Mouse (Mus musculus): Measurements from ENCODE around the gene Caln1. TPM values are rescaled to one million over a fixed set of nuclear protein-coding genes. Genes with fewer than 3 reads are reported as not detected.
A peak's percentile ranks its signal among the peaks of the same experiment; 100 is the strongest.

Caln1 gene
- polyA plus RNA-seq, 1 experiment from 2014 or later = 49.3 TPM

DNA sequence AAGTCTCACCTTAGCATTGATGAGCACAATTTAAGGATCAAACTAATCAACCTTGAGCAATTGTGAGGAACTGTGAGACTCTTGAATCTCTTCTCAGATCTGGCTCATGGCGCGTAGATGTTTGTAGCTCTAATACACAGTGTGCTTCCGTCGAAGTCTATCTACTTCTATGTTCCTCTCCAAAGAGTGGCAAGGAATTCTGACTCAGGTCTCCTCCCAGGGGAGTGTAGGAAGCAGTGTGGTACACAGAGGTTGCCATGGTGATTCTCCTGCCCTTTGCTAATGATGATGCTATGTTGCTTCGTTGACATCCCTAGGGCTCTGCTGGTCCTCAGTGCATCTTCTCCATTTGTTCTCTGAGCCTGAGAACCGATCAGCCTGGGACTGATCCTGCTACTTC, 403.2 kb downstream of the Caln1 start:
- H3K36me3 ChIP-seq (ENCODE audit: control insufficient read depth, insufficient read depth, low read length) = no peaks in the 10 kb centered on the region
- no peak overlapping the region for H3K4me3 ChIP-seq (ENCODE audit: low read length)
- H3K27ac ChIP-seq (ENCODE audit: low read depth, low read length) = no peak overlapping the region
- 0 out of 2 replicates have a peak, but pooled peaks cover under 1% of the 10 kb centered on the region for H3K9me3 ChIP-seq (ENCODE audit: control insufficient read depth, low read length)
- no peak overlapping the region for H3K4me2 ChIP-seq (ENCODE audit: low read length)
- H3K27me3 ChIP-seq (replicated peaks; ENCODE audit: control insufficient read depth, insufficient read depth, low read length) = no peaks in the 10 kb centered on the region
- no peak for ATAC-seq
- H3K9ac ChIP-seq (ENCODE audit: low read depth, low read length) = no peak overlapping the region
- H3K4me1 ChIP-seq (ENCODE audit: control insufficient read depth, insufficient read depth, low read depth, low read length) = no peaks in the 10 kb centered on the region
- 79% methylated on average over 6 of the region's 6 CpGs for WGBS

GRCm38 (mm10) chr5:130774946-130775345, 405.7 kb downstream of the Caln1 start:
- ATAC-seq = no peak
- Histone ChIP-seq H3K36me3 (ENCODE audit: control insufficient read depth, insufficient read depth, low read length) (no peaks in the 10 kb centered on the region), H3K4me2 (ENCODE audit: low read length) (no peak overlapping the region), H3K9me3 (ENCODE audit: control insufficient read depth, low read length) (no peaks in the 10 kb centered on the region), H3K27me3 (replicated peaks; ENCODE audit: control insufficient read depth, insufficient read depth, low read length) (no peaks in the 10 kb centered on the region), H3K27ac (ENCODE audit: low read depth, low read length) (no peak overlapping the region), H3K4me3 (ENCODE audit: low read length) (no peak overlapping the region), H3K9ac (ENCODE audit: low read depth, low read length) (no peak overlapping the region), H3K4me1 (ENCODE audit: control insufficient read depth, insufficient read depth, low read depth, low read length) (no peaks in the 10 kb centered on the region)
- 89% methylated on average over 3 of the region's 3 CpGs for WGBS

- H3K4me3 ChIP-seq (ENCODE audit: low read length) = no peak overlapping the region
- no peak overlapping the region for H3K4me2 ChIP-seq (ENCODE audit: low read length)
- no peaks in the 10 kb centered on the region for H3K9me3 ChIP-seq (ENCODE audit: control insufficient read depth, low read length)
- H3K9ac ChIP-seq (ENCODE audit: low read depth, low read length) = no peak overlapping the region
- H3K27me3 ChIP-seq (replicated peaks; ENCODE audit: control insufficient read depth, insufficient read depth, low read length) = no peaks in the 10 kb centered on the region
- no peak overlapping the region for H3K27ac ChIP-seq (ENCODE audit: low read depth, low read length)
- WGBS = 59% methylated on average over 3 of the region's 3 CpGs
- no peaks in the 10 kb centered on the region; the same call in 1 of the 2 replicates for H3K4me1 ChIP-seq (ENCODE audit: control insufficient read depth, insufficient read depth, low read depth, low read length)
- no peak for ATAC-seq
- no peaks in the 10 kb centered on the region for H3K36me3 ChIP-seq (ENCODE audit: control insufficient read depth, insufficient read depth, low read length)
These were observed 423.6 kb downstream of the Caln1 start for GRCm38 (mm10) chr5:130792755-130793452.

- Histone ChIP-seq H3K36me3 (ENCODE audit: control insufficient read depth, insufficient read depth, low read length) (no peaks in the 10 kb centered on the region), H3K9me3 (ENCODE audit: control insufficient read depth, low read length) (no peaks in the 10 kb centered on the region), H3K4me2 (ENCODE audit: low read length) (no peak overlapping the region), H3K4me1 (ENCODE audit: control insufficient read depth, insufficient read depth, low read depth, low read length) (no peaks in the 10 kb centered on the region; the same call in 1 of the 2 replicates), H3K9ac (ENCODE audit: low read depth, low read length) (no peak overlapping the region), H3K4me3 (ENCODE audit: low read length) (no peak overlapping the region), H3K27ac (ENCODE audit: low read depth, low read length) (no peak overlapping the region), H3K27me3 (replicated peaks; ENCODE audit: control insufficient read depth, insufficient read depth, low read length) (no peaks in the 10 kb centered on the region)
- WGBS = 87% methylated on average over 5 of the region's 5 CpGs
- no peak for ATAC-seq
These were observed 428.5 kb downstream of the Caln1 start for GRCm38 (mm10) chr5:130797713-130798112.

- H3K36me3 ChIP-seq (ENCODE audit: control insufficient read depth, insufficient read depth, low read length) = no peaks in the 10 kb centered on the region
- H3K27ac ChIP-seq (ENCODE audit: low read depth, low read length) = no peak overlapping the region
- no peaks in the 10 kb centered on the region for H3K4me1 ChIP-seq (ENCODE audit: control insufficient read depth, insufficient read depth, low read depth, low read length)
- ATAC-seq = no peak
- no peak overlapping the region for H3K4me3 ChIP-seq (ENCODE audit: low read length)
- no peaks in the 10 kb centered on the region for H3K9me3 ChIP-seq (ENCODE audit: control insufficient read depth, low read length)
- 19% methylated on average over 6 of the region's 6 CpGs for WGBS
- no peak overlapping the region for H3K9ac ChIP-seq (ENCODE audit: low read depth, low read length)
- H3K27me3 ChIP-seq (replicated peaks; ENCODE audit: control insufficient read depth, insufficient read depth, low read length) = no peaks in the 10 kb centered on the region
- no peak overlapping the region for H3K4me2 ChIP-seq (ENCODE audit: low read length)
These were observed 441.1 kb downstream of the Caln1 start for GRCm38 (mm10) chr5:130810314-130810713.

DNA sequence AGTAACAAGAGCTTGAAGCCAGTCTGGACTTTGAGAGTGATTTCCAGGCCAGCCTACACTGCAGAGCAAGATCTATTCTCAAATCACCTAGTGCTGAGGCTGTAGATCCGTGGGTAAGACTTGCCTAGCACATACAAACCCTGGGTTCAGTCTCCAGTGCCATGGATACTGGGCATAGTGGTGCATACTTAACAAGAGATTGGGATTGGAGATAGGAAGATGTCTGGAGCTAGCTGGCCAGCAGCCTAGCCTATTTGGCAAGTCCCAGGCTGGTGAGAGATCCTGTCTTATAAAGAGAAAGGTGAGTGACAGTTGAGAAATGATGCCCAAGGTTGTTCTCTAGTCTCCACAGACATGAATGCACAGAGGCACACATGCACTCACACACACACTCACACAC, 441.6 kb downstream of the Caln1 start:
- Histone ChIP-seq H3K27me3 (replicated peaks; ENCODE audit: control insufficient read depth, insufficient read depth, low read length) (no peaks in the 10 kb centered on the region), H3K4me2 (ENCODE audit: low read length) (no peak overlapping the region), H3K4me1 (ENCODE audit: control insufficient read depth, insufficient read depth, low read depth, low read length) (no peaks in the 10 kb centered on the region), H3K9ac (ENCODE audit: low read depth, low read length) (no peak overlapping the region), H3K9me3 (ENCODE audit: control insufficient read depth, low read length) (no peaks in the 10 kb centered on the region), H3K27ac (ENCODE audit: low read depth, low read length) (no peak overlapping the region), H3K36me3 (ENCODE audit: control insufficient read depth, insufficient read depth, low read length) (no peaks in the 10 kb centered on the region), H3K4me3 (ENCODE audit: low read length) (no peak overlapping the region)
- peak; percentile 50; the same call in 1 of the 2 replicates for ATAC-seq
- WGBS = 38% methylated on average over 1 of the region's 1 CpGs

GRCm38 (mm10) chr5:130811266-130811665, 442.0 kb downstream of the Caln1 start:
- WGBS = 27% methylated on average over 3 of the region's 3 CpGs
- no peak overlapping the region for H3K27ac ChIP-seq (ENCODE audit: low read depth, low read length)
- no peaks in the 10 kb centered on the region for H3K9me3 ChIP-seq (ENCODE audit: control insufficient read depth, low read length)
- H3K4me3 ChIP-seq (ENCODE audit: low read length) = no peak overlapping the region
- no peaks in the 10 kb centered on the region for H3K4me1 ChIP-seq (ENCODE audit: control insufficient read depth, insufficient read depth, low read depth, low read length)
- no peak overlapping the region for H3K9ac ChIP-seq (ENCODE audit: low read depth, low read length)
- peak; percentile 74 for ATAC-seq
- H3K27me3 ChIP-seq (replicated peaks; ENCODE audit: control insufficient read depth, insufficient read depth, low read length) = no peaks in the 10 kb centered on the region
- no peaks in the 10 kb centered on the region for H3K36me3 ChIP-seq (ENCODE audit: control insufficient read depth, insufficient read depth, low read length)
- H3K4me2 ChIP-seq (ENCODE audit: low read length) = no peak overlapping the region

GRCm38 (mm10) chr5:130811966-130812365, 442.7 kb downstream of the Caln1 start:
- H3K27ac ChIP-seq (ENCODE audit: low read depth, low read length) = no peak overlapping the region
- no peak overlapping the region for H3K9ac ChIP-seq (ENCODE audit: low read depth, low read length)
- H3K9me3 ChIP-seq (ENCODE audit: control insufficient read depth, low read length) = no peaks in the 10 kb centered on the region
- no peaks in the 10 kb centered on the region for H3K27me3 ChIP-seq (replicated peaks; ENCODE audit: control insufficient read depth, insufficient read depth, low read length)
- no peak overlapping the region for H3K4me2 ChIP-seq (ENCODE audit: low read length)
- ATAC-seq = no peak
- no peak overlapping the region for H3K4me3 ChIP-seq (ENCODE audit: low read length)
- WGBS = 76% methylated on average over 3 of the region's 3 CpGs
- no peaks in the 10 kb centered on the region for H3K36me3 ChIP-seq (ENCODE audit: control insufficient read depth, insufficient read depth, low read length)
- no peaks in the 10 kb centered on the region for H3K4me1 ChIP-seq (ENCODE audit: control insufficient read depth, insufficient read depth, low read depth, low read length)

DNA sequence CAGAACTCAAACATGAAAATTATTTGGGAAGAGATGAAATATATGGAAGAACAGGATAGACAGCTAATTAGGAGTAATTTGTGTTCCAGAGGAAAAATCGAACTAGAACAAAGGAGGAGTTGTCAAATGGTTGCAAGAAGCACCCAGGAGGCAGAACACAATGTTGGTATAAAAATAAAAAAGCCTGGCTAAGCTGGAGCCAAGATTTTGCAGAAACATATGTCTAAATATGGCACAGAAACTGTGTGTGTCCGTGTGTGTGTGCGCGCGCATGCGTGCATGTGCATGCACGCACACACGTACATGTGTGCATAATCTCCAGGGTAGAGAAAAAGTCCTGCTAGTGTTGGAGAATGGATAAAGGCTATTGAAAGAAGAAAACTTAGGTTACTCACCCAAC, 443.3 kb downstream of the Caln1 start:
- Histone ChIP-seq H3K27me3 (replicated peaks; ENCODE audit: control insufficient read depth, insufficient read depth, low read length) (no peaks in the 10 kb centered on the region), H3K9ac (ENCODE audit: low read depth, low read length) (no peak overlapping the region), H3K36me3 (ENCODE audit: control insufficient read depth, insufficient read depth, low read length) (no peaks in the 10 kb centered on the region), H3K4me1 (ENCODE audit: control insufficient read depth, insufficient read depth, low read depth, low read length) (no peaks in the 10 kb centered on the region), H3K4me3 (ENCODE audit: low read length) (no peak overlapping the region), H3K27ac (ENCODE audit: low read depth, low read length) (no peak overlapping the region), H3K4me2 (ENCODE audit: low read length) (no peak overlapping the region), H3K9me3 (ENCODE audit: control insufficient read depth, low read length) (no peaks in the 10 kb centered on the region)
- ATAC-seq = no peak
- WGBS = 94% methylated on average over 8 of the region's 8 CpGs

All from hindbrain, embryonic 16.5 days (tissue).